Mouse (Mus musculus): ENCODE measurements around the gene Fermt2. TPM values are rescaled to one million over a fixed set of nuclear protein-coding genes. Genes with fewer than 3 reads are reported as not detected.
A peak's percentile ranks its signal among the peaks of the same experiment; 100 is the strongest.
"Not testable (repeated sequence)": the region's sequence is repeated elsewhere in the genome, so short reads cannot be mapped to it uniquely, and the experiment has no call there.

The Fermt2 gene
- total and polyA plus RNA-seq, 2 experiments from 2014 or later, result 31.6 to 76.4 TPM

DNA sequence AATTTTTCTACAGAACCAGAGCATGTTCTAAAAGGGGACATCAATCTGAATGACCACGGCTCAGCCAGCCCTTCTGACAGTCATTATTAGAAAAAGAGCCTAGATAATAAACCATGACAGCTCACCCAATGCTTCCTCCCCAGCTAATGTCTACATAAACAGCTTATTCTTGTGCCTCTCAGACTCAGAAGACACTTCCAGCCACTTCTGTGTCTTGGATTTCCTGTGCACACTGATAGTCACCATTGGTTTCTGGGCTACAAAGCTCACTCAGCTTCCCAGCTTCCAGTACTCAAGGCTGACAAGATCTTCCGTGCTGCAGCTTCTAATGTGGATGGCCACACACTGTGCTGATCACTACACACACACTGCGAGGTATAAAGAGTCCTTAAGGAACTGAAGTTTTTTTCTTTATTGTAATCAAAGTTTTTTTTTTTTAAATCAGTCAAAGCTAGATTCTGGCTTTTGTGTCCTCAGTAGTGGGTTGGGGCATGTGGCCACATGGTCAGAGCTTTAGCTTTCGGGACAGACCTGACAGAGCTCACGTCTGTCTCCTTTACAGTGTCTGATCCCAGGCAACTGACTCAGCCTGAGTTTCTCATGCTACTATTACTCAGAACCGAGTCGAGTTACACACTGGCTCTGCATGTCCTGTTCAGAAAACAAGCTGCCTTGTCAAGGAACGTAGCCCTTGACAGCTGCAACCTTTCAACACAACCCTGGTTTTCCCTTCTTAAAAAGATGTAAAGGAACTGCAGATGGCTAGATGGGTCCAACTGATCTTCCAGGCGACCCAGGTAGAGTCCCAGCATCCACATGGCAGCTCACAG, 50.7 kb downstream of the Fermt2 start:
- no peak overlapping the region for H3K9ac ChIP-seq (replicated peaks; ENCODE audit: low read length)
- no peak overlapping the region for H3K4me3 ChIP-seq (ENCODE audit: low read length)
- ATAC-seq (no peak), DNase-seq (ENCODE audit: low spot score) (no peak)
- H3K9me3 ChIP-seq (ENCODE audit: low read length), result no peaks in the 10 kb centered on the region
- no peaks in the 10 kb centered on the region for H3K4me1 ChIP-seq (ENCODE audit: insufficient read depth, low read length)
- WGBS, result 50% methylated on average over 9 of the region's 9 CpGs
- peaks cover 13% of the 10 kb centered on the region; the same call in 1 of the 2 replicates for H3K36me3 ChIP-seq (ENCODE audit: insufficient read depth, low read length)
- no peak overlapping the region for H3K4me2 ChIP-seq (ENCODE audit: low read depth, low read length)
- no peak for TF ChIP-seq CTCF (IDR thresholded peaks at IDR 0.05; ENCODE audit: low read depth)
- no peaks in the 10 kb centered on the region for H3K27me3 ChIP-seq (ENCODE audit: insufficient read depth, low read length)
- H3K27ac ChIP-seq, result no peak overlapping the region

DNA sequence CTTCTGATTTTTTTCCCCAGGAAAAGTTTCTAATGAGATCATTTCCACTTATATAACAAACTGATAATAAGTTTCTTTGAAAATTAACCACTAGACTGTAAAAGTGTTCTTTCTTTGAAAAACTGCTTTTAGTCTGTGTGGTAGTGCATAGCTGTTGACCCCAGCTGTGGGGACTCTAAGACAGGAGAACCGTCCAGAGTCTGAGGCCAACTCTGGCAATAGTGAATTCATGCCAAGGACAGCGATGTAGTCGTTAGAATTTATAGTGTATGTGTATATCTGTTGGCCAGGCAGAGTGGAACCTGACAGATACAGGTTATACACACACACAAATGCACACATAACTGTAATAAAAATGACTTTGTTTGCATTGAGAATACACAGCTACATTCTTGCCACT, 51.4 kb downstream of the Fermt2 start:
- H3K27me3 ChIP-seq (ENCODE audit: insufficient read depth, low read length), result no peaks in the 10 kb centered on the region
- no peak for DNase-seq (ENCODE audit: low spot score)
- no peak overlapping the region for H3K27ac ChIP-seq
- no peak for ATAC-seq
- 50% methylated on average over 3 of the region's 3 CpGs for WGBS
- no peaks in the 10 kb centered on the region for H3K9me3 ChIP-seq (ENCODE audit: low read length)
- no peak overlapping the region for H3K4me3 ChIP-seq (ENCODE audit: low read length)
- no peak overlapping the region for H3K4me2 ChIP-seq (ENCODE audit: low read depth, low read length)
- no peak overlapping the region for H3K9ac ChIP-seq (replicated peaks; ENCODE audit: low read length)
- peaks cover 13% of the 10 kb centered on the region; the same call in 1 of the 2 replicates for H3K36me3 ChIP-seq (ENCODE audit: insufficient read depth, low read length)
- H3K4me1 ChIP-seq (ENCODE audit: insufficient read depth, low read length), result no peaks in the 10 kb centered on the region
- no peak for TF ChIP-seq CTCF (IDR thresholded peaks at IDR 0.05; ENCODE audit: low read depth)

GRCm38 (mm10) chr14:45477651-45478050, 52.3 kb downstream of the Fermt2 start:
- Histone ChIP-seq H3K27me3 (ENCODE audit: insufficient read depth, low read length) (no peaks in the 10 kb centered on the region), H3K4me1 (ENCODE audit: insufficient read depth, low read length) (no peaks in the 10 kb centered on the region), H3K4me2 (ENCODE audit: low read depth, low read length) (no peak overlapping the region), H3K9ac (replicated peaks; ENCODE audit: low read length) (no peak overlapping the region), H3K9me3 (ENCODE audit: low read length) (no peaks in the 10 kb centered on the region), H3K4me3 (ENCODE audit: low read length) (no peak overlapping the region), H3K27ac (no peak overlapping the region), H3K36me3 (ENCODE audit: insufficient read depth, low read length) (peaks cover 13% of the 10 kb centered on the region; the same call in 1 of the 2 replicates)
- ATAC-seq (no peak), DNase-seq (ENCODE audit: low spot score) (no peak)
- 54% methylated on average over 8 of the region's 8 CpGs for WGBS
- TF ChIP-seq CTCF (IDR thresholded peaks at IDR 0.05; ENCODE audit: low read depth), result no peak

DNA sequence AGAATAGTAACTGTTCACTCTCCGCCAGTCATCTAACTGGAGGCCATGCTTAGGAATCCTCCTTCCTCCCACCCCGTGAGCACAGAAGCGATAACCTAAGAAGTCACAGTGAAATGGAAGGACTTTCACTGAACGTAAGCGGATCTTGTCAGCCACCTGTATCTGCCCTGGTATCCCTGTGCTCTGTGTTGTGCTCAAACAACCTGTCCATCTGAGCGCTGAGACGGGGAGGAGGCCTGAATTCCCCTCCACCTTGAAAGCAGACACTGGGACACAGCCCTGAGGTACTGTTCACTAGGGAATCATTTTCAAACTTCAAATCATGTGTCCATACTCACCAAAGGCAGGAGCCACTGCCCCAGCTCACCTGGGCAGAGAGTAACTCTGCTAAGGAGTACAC, 52.9 kb downstream of the Fermt2 start:
- no peaks in the 10 kb centered on the region for H3K9me3 ChIP-seq (ENCODE audit: low read length)
- DNase-seq (ENCODE audit: low spot score) (no peak), ATAC-seq (no peak)
- no peak overlapping the region for H3K27ac ChIP-seq
- H3K36me3 ChIP-seq (ENCODE audit: insufficient read depth, low read length), result peaks cover 13% of the 10 kb centered on the region; the same call in 1 of the 2 replicates
- H3K4me1 ChIP-seq (ENCODE audit: insufficient read depth, low read length), result no peaks in the 10 kb centered on the region
- no peak for TF ChIP-seq CTCF (IDR thresholded peaks at IDR 0.05; ENCODE audit: low read depth)
- no peak overlapping the region for H3K4me2 ChIP-seq (ENCODE audit: low read depth, low read length)
- H3K4me3 ChIP-seq (ENCODE audit: low read length), result no peak overlapping the region
- no peaks in the 10 kb centered on the region for H3K27me3 ChIP-seq (ENCODE audit: insufficient read depth, low read length)
- 90% methylated on average over 7 of the region's 7 CpGs for WGBS
- H3K9ac ChIP-seq (replicated peaks; ENCODE audit: low read length), result no peak overlapping the region

GRCm38 (mm10) chr14:45472536-45472935, 57.4 kb downstream of the Fermt2 start:
- DNase-seq (ENCODE audit: low spot score), result no peak
- WGBS, result 94% methylated on average over 10 of the region's 10 CpGs
- H3K27me3 ChIP-seq (ENCODE audit: insufficient read depth, low read length), result no peaks in the 10 kb centered on the region

DNA sequence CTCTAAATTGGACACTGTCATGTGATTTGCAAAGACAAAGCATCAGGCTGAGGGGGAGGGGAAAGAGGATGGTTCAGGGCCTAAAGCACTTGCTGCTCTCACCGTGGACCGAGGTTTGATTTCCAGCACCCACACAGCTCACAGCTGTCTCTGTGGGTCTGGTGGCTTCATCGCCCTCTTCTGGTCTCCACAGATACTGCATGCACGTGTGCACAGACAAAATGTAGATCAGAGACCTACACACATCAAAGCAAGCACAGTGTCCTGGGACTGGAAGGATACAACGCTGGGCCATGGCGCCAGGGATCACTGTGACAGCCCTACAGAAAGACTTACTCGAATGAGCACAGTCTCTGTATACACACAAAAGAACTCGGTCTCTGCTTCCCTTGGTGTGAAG, 60.5 kb downstream of the Fermt2 start:
- H3K4me3 ChIP-seq (ENCODE audit: low read length), result no peak overlapping the region
- no peak overlapping the region for H3K27ac ChIP-seq
- H3K36me3 ChIP-seq (ENCODE audit: insufficient read depth, low read length), result peaks cover 27% of the 10 kb centered on the region
- DNase-seq (ENCODE audit: low spot score) (no peak), ATAC-seq (no peak)
- no peak overlapping the region for H3K4me2 ChIP-seq (ENCODE audit: low read depth, low read length)
- peak; percentile 51 for TF ChIP-seq CTCF (IDR thresholded peaks at IDR 0.05; ENCODE audit: low read depth)
- no peaks in the 10 kb centered on the region for H3K4me1 ChIP-seq (ENCODE audit: insufficient read depth, low read length)
- no peak overlapping the region for H3K9ac ChIP-seq (replicated peaks; ENCODE audit: low read length)
- no peaks in the 10 kb centered on the region for H3K27me3 ChIP-seq (ENCODE audit: insufficient read depth, low read length)
- no peaks in the 10 kb centered on the region for H3K9me3 ChIP-seq (ENCODE audit: low read length)
- WGBS, result 95% methylated on average over 8 of the region's 8 CpGs

More at GRCm38 (mm10) chr14:45472536-45472935, 57.4 kb downstream of the Fermt2 start:
- H3K4me2 ChIP-seq (ENCODE audit: low read depth, low read length), result no peak overlapping the region
- no peak for ATAC-seq
- no peak for TF ChIP-seq CTCF (IDR thresholded peaks at IDR 0.05; ENCODE audit: low read depth)
- no peak overlapping the region for H3K9ac ChIP-seq (replicated peaks; ENCODE audit: low read length)
- H3K4me3 ChIP-seq (ENCODE audit: low read length), result no peak overlapping the region
- no peak overlapping the region for H3K27ac ChIP-seq
- peaks cover 13% of the 10 kb centered on the region for H3K36me3 ChIP-seq (ENCODE audit: insufficient read depth, low read length)
- H3K9me3 ChIP-seq (ENCODE audit: low read length), result no peaks in the 10 kb centered on the region
- no peaks in the 10 kb centered on the region for H3K4me1 ChIP-seq (ENCODE audit: insufficient read depth, low read length)

DNA sequence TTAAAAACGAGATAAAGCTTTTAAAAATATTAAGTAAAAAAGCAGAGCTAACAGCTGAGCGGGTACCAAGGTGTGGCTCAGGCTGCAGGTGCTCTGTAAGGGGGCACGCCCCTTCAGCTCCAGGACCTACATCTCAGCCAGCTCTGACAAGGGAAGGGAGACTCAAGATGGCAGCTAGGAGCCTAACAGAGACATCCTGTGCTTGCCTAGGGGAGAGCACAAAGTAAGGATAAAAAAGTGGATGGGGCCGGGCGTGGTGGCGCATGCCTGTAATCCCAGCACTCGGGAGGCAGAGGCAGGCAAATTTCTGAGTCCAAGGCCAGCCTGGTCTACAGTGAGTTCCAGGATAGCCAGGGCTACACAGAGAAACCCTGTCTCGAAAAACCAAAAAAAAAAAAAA, 63.5 kb downstream of the Fermt2 start:
- H3K36me3 ChIP-seq (ENCODE audit: insufficient read depth, low read length), result peaks cover 27% of the 10 kb centered on the region
- H3K9ac ChIP-seq (replicated peaks; ENCODE audit: low read length); ATAC-seq; H3K4me1 ChIP-seq (ENCODE audit: insufficient read depth, low read length); H3K27me3 ChIP-seq (ENCODE audit: insufficient read depth, low read length); H3K27ac ChIP-seq; H3K4me3 ChIP-seq (ENCODE audit: low read length); H3K9me3 ChIP-seq (ENCODE audit: low read length); DNase-seq (ENCODE audit: low spot score); H3K4me2 ChIP-seq (ENCODE audit: low read depth, low read length): not testable (repeated sequence)
- WGBS, result 96% methylated on average over 7 of the region's 8 CpGs
